In the genomic region with DNA sequence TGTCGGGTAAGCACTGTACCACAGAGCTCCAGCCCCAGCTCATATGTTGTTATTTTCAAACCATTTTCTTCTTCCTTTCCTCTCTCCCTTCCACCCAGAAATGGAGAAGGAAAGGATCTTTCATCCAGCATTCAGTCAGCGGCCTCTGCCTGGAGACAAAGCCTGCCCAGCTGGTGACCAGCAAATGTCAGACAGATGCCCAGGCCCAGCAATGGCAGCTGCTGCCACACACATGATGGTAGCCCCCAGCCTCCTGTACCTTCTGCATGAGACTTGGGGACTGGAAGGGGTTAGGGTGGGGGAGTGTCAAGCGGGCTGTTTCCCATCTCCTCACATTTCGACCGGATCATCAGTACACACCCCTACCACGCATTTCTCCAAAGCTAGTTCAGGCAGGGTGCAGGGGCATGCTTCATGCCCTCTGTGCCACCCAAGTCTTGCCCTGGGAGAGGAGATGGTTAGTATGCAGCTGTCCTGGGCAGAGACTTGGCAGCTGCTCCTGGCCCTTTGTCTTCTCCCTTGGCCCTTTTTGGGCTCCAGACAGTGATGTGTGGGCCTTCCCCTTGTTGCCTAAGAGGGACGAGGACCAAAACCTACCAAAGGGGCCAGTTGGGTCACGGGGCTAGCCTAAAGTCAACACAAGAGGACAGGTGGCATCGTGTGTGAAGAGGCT, we compare ENCODE assay signal across 15 mouse cellular contexts.
"Had no signal": no experiment of that assay in that cellular context is flagged by ENCODE, and none has a peak within 500 bp of the region (broad histone marks: within the 10 kb centered on the region; RNA-seq: fewer than 3 reads in every experiment).

No protein-coding gene starts in this region.

- H3K36me3 ChIP-seq: liver, embryonic 13.5 days; midbrain, embryonic 15.5 days had no signal

- ATAC-seq: midbrain, embryonic 15.5 days had no signal

- H3K4me2 ChIP-seq: liver, embryonic 13.5 days; midbrain, embryonic 12.5 days; midbrain, embryonic 15.5 days had no signal

- H3K9ac ChIP-seq: liver, embryonic 13.5 days; midbrain, embryonic 12.5 days; midbrain, embryonic 15.5 days had no signal

- H3K9me3 ChIP-seq: liver, embryonic 13.5 days; midbrain, embryonic 12.5 days; midbrain, embryonic 15.5 days had no signal

- H3K27ac ChIP-seq: kidney, postnatal 0 days; liver, embryonic 13.5 days; midbrain, embryonic 12.5 days; midbrain, embryonic 15.5 days; stomach, postnatal 0 days had no signal

- H3K4me3 ChIP-seq: liver, embryonic 13.5 days; midbrain, embryonic 12.5 days; midbrain, embryonic 15.5 days had no signal

- DNase-seq: kidney, adult 11 months; kidney, adult 8-10 months; kidney, postnatal 25 days; liver, embryonic 13.5 days; lung, adult 2 months; lung, postnatal 14 days; lung, postnatal 4 days; right cerebral cortex, postnatal 4 days; thymus, adult 2 months; thymus, postnatal 14 days; thymus, postnatal 4 days had no signal

- H3K27me3 ChIP-seq: liver, embryonic 13.5 days; midbrain, embryonic 12.5 days; midbrain, embryonic 15.5 days had no signal
